Comparison of ENCODE assay signal across 12 mouse cellular contexts in the genomic region with DNA sequence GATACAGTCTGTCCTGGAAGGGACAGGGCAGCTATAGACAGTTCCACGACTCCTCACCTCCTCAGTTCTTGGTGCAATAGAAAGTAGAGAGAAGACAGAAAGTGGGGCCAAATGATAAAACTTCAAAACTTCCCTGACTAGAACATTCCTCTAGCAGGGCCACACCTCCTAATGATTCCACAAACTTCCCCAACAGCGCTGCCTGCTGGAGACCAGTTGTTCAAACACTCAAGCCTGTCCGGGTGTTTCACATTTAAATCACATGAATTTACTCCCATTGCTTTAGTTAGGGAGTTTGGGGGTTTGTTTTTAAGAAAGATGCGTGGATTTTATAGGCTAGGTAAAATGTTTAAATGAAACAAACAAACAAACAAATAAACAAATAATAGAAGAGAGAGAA.
A peak's percentile ranks its signal among the peaks of the same experiment; 100 is the strongest.
DNase-seq lines count a peak whose midpoint lies in the region; ATAC-seq and TF ChIP-seq lines count a peak whose summit lies in the region.
"Had no signal": no experiment of that assay in that cellular context is flagged by ENCODE, and none has a peak within 500 bp of the region (broad histone marks: within the 10 kb centered on the region; RNA-seq: fewer than 3 reads in every experiment).

No protein-coding gene starts in this region.

- no peaks in the 10 kb centered on the region for H3K79me2 ChIP-seq in liver, adult 2 months (ENCODE audit: control insufficient read depth, insufficient read depth, low read length)

- no peak overlapping the region for H3K27ac ChIP-seq in liver, adult 2 months (replicated peaks; ENCODE audit: insufficient read depth, low read depth, low read length)
- H3K27ac ChIP-seq in liver, embryonic 11.5 days (ENCODE audit: low read depth, low read length), result no peak overlapping the region
- H3K27ac ChIP-seq in hindbrain, embryonic 12.5 days, result no peak overlapping the region
- H3K27ac ChIP-seq: heart, embryonic 15.5 days; liver, embryonic 14.5 days; midbrain, embryonic 12.5 days had no signal

- peak; percentile 1; the same call in 1 of the 2 replicates for TF ChIP-seq CTCF in liver, adult 2 months (IDR thresholded peaks at IDR 0.05; ENCODE audit: low read depth, low read length)

- no peak overlapping the region for H3K4me3 ChIP-seq in liver, adult 2 months (ENCODE audit: insufficient read depth, low read depth, low read length)
- H3K4me3 ChIP-seq in liver, embryonic 11.5 days (ENCODE audit: low read depth, low read length), result no peak overlapping the region
- H3K4me3 ChIP-seq in hindbrain, embryonic 12.5 days, result no peak overlapping the region
- H3K4me3 ChIP-seq: heart, embryonic 15.5 days; midbrain, embryonic 12.5 days had no signal

- no peak for ATAC-seq in liver, embryonic 11.5 days (replicated peaks; ENCODE audit: low FRiP score)
- ATAC-seq in hindbrain, embryonic 12.5 days (ENCODE audit: low FRiP score), result no peak
- ATAC-seq in monocyte, adult 5-6 weeks (replicated peaks; ENCODE audit: insufficient number of reproducible peaks, low FRiP score, low TSS enrichment, poor library complexity, severe bottlenecking), result no peak

- no peaks in the 10 kb centered on the region for H3K36me3 ChIP-seq in liver, adult 2 months (ENCODE audit: control insufficient read depth, insufficient read depth, low read length)
- H3K36me3 ChIP-seq in liver, embryonic 11.5 days (ENCODE audit: control insufficient read depth, insufficient read depth, low read length), result no peaks in the 10 kb centered on the region
- no peaks in the 10 kb centered on the region for H3K36me3 ChIP-seq in hindbrain, embryonic 12.5 days
- H3K36me3 ChIP-seq: heart, embryonic 15.5 days; midbrain, embryonic 12.5 days had no signal

- WGBS in liver, adult 2 months, result 68% methylated on average over 4 of the region's 4 CpGs
- WGBS in liver, embryonic 11.5 days, result 64% methylated on average over 4 of the region's 4 CpGs
- WGBS in hindbrain, embryonic 12.5 days, result 55% methylated on average over 4 of the region's 4 CpGs

- no peaks in the 10 kb centered on the region for H3K27me3 ChIP-seq in liver, adult 2 months (ENCODE audit: control insufficient read depth, insufficient read depth, low read length)
- no peaks in the 10 kb centered on the region for H3K27me3 ChIP-seq in liver, embryonic 11.5 days (replicated peaks; ENCODE audit: control insufficient read depth, insufficient read depth, low read length)
- no peaks in the 10 kb centered on the region for H3K27me3 ChIP-seq in hindbrain, embryonic 12.5 days
- H3K27me3 ChIP-seq: heart, embryonic 15.5 days; midbrain, embryonic 12.5 days had no signal

- no peaks in the 10 kb centered on the region for H3K4me1 ChIP-seq in liver, adult 2 months (ENCODE audit: control insufficient read depth, insufficient read depth, low read length)
- no peaks in the 10 kb centered on the region for H3K4me1 ChIP-seq in liver, embryonic 11.5 days (replicated peaks; ENCODE audit: control insufficient read depth, insufficient read depth, low read length)
- H3K4me1 ChIP-seq in hindbrain, embryonic 12.5 days, result no peaks in the 10 kb centered on the region
- H3K4me1 ChIP-seq: heart, embryonic 15.5 days had no signal

- H3K9me3 ChIP-seq in liver, embryonic 11.5 days (ENCODE audit: control insufficient read depth, low read length), result no peaks in the 10 kb centered on the region
- H3K9me3 ChIP-seq in hindbrain, embryonic 12.5 days (replicated peaks), result no peaks in the 10 kb centered on the region
- H3K9me3 ChIP-seq: heart, embryonic 15.5 days; midbrain, embryonic 12.5 days had no signal

- TF ChIP-seq POLR2A in liver, adult 2 months (IDR thresholded peaks at IDR 0.05; ENCODE audit: extremely low read depth, insufficient read depth, low read length), result no peak

- peak; percentile 31 for DNase-seq in gastrocnemius, postnatal 10 days
- no peak for DNase-seq in gastrocnemius, adult 18-20 months (ENCODE audit: low spot score)
- DNase-seq in liver, adult 2 months (ENCODE audit: extremely low read depth, low read depth, low spot score), result no peak
- no peak for DNase-seq in liver, embryonic 11.5 days (ENCODE audit: low spot score)
- DNase-seq in 416B (ENCODE audit: low read depth) (peak; percentile 21), ZHBTc4 (ENCODE audit: low read depth, low spot score) (peak; percentile 77)
- DNase-seq: cerebellum, adult 11-12 months had no signal

- H3K9ac ChIP-seq in liver, adult 2 months (ENCODE audit: low read depth, low read length), result no peak overlapping the region
- H3K9ac ChIP-seq in liver, embryonic 11.5 days (ENCODE audit: low read depth, low read length), result no peak overlapping the region
- no peak overlapping the region for H3K9ac ChIP-seq in hindbrain, embryonic 12.5 days
- H3K9ac ChIP-seq: heart, embryonic 15.5 days; liver, embryonic 14.5 days; midbrain, embryonic 12.5 days had no signal

- no peak overlapping the region for H3K4me2 ChIP-seq in liver, embryonic 11.5 days
- no peak overlapping the region for H3K4me2 ChIP-seq in hindbrain, embryonic 12.5 days (replicated peaks)
- H3K4me2 ChIP-seq: heart, embryonic 15.5 days; midbrain, embryonic 12.5 days had no signal

Comparison
In these comparisons a context has a peak if more than half of its experiments do, and no peak if none do; other contexts are left out.
1. DNase-seq: peak in gastrocnemius, postnatal 10 days (single experiment), 416B (single experiment) and ZHBTc4 (single experiment); none in gastrocnemius, adult 18-20 months (single experiment), liver, adult 2 months (single experiment) and liver, embryonic 11.5 days (single experiment).